Comparison of ENCODE assay signal across 21 mouse cellular contexts in the genomic region with DNA sequence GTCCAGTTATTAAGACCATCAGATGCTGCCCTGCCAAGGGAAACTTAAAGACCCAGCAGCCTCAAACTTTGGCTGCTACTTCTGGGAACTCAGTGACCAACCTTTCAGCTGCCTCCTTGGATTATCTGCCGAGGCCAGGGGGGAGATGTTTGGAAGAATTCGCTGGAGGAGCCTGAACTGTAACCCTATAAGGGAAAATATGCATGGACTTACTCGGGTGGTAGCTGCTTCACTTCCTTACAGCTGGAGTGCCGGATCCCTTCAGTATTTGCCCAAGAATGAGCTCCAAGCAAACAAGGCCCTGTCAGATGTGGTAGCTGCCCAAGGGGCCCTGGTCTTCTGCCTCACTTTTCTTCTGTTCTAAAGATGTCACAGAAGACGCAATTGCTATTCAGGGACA. TPM values are rescaled to one million over a fixed set of nuclear protein-coding genes. Genes with fewer than 3 reads are reported as not detected.
DNase-seq lines count a peak whose midpoint lies in the region; ATAC-seq and TF ChIP-seq lines count a peak whose summit lies in the region.
"Had no signal": no experiment of that assay in that cellular context is flagged by ENCODE, and none has a peak within 500 bp of the region (broad histone marks: within the 10 kb centered on the region; RNA-seq: fewer than 3 reads in every experiment).

No protein-coding gene starts in this region.

- no peak overlapping the region for H3K4me2 ChIP-seq in heart, embryonic 16.5 days (ENCODE audit: low read depth, low read length)
- no peak overlapping the region for H3K4me2 ChIP-seq in heart, embryonic 12.5 days
- H3K4me2 ChIP-seq in lung, embryonic 16.5 days (ENCODE audit: low read depth, low read length), result no peak overlapping the region
- H3K4me2 ChIP-seq: forebrain, embryonic 13.5 days; hindbrain, embryonic 15.5 days; liver, embryonic 11.5 days; midbrain, embryonic 12.5 days had no signal

- ATAC-seq in heart, embryonic 16.5 days (replicated peaks; ENCODE audit: extremely low read depth, insufficient read depth, low FRiP score), result no peak
- ATAC-seq in heart, embryonic 12.5 days (ENCODE audit: insufficient number of reproducible peaks, low FRiP score), result no peak
- no peak for ATAC-seq in lung, embryonic 16.5 days (ENCODE audit: low read depth)
- ATAC-seq: forebrain, embryonic 13.5 days had no signal

- no peaks in the 10 kb centered on the region for H3K9me3 ChIP-seq in heart, embryonic 16.5 days (replicated peaks; ENCODE audit: control insufficient read depth, low read length)
- H3K9me3 ChIP-seq in heart, embryonic 12.5 days (replicated peaks), result no peaks in the 10 kb centered on the region
- H3K9me3 ChIP-seq in lung, embryonic 16.5 days (ENCODE audit: control insufficient read depth, low read length), result no peaks in the 10 kb centered on the region
- H3K9me3 ChIP-seq: embryonic facial prominence, embryonic 10.5 days; forebrain, embryonic 13.5 days; hindbrain, embryonic 15.5 days; midbrain, embryonic 12.5 days had no signal

- WGBS in heart, embryonic 16.5 days, result 38% methylated on average over 5 of the region's 5 CpGs
- 38% methylated on average over 5 of the region's 5 CpGs for WGBS in heart, embryonic 12.5 days
- 32% methylated on average over 5 of the region's 5 CpGs for WGBS in lung, embryonic 16.5 days
- 61% methylated on average over 5 of the region's 5 CpGs for WGBS in lung, adult 2 months
- 68% methylated on average over 5 of the region's 5 CpGs for WGBS in small intestine, adult 2 months

- no peak for TF ChIP-seq POLR2A in lung, adult 2 months (IDR thresholded peaks at IDR 0.05; ENCODE audit: borderline replicate concordance, extremely low read depth, low read depth, low read length)
- TF ChIP-seq POLR2A in small intestine, adult 2 months (IDR thresholded peaks at IDR 0.05; ENCODE audit: low read depth, low read length), result no peak

- no peak overlapping the region for H3K4me3 ChIP-seq in heart, embryonic 16.5 days (ENCODE audit: low read length)
- no peak overlapping the region for H3K4me3 ChIP-seq in heart, embryonic 12.5 days
- H3K4me3 ChIP-seq in lung, embryonic 16.5 days (ENCODE audit: low read length), result no peak overlapping the region
- no peak overlapping the region for H3K4me3 ChIP-seq in lung, adult 2 months (replicated peaks; ENCODE audit: extremely low read depth, low read depth, low read length)
- H3K4me3 ChIP-seq in small intestine, adult 2 months (ENCODE audit: low read depth, low read length), result no peak overlapping the region
- H3K4me3 ChIP-seq: embryonic facial prominence, embryonic 10.5 days; forebrain, embryonic 13.5 days; hindbrain, embryonic 15.5 days; midbrain, embryonic 12.5 days had no signal

- peaks cover 5% of the 10 kb centered on the region for H3K36me3 ChIP-seq in heart, embryonic 16.5 days (ENCODE audit: control insufficient read depth, insufficient read depth)
- peaks cover 9% of the 10 kb centered on the region for H3K36me3 ChIP-seq in heart, embryonic 12.5 days
- H3K36me3 ChIP-seq in lung, embryonic 16.5 days (ENCODE audit: control insufficient read depth, insufficient read depth, low read length), result peaks cover 5% of the 10 kb centered on the region; the same call in 1 of the 2 replicates
- no peaks in the 10 kb centered on the region for H3K36me3 ChIP-seq in small intestine, adult 2 months (ENCODE audit: control insufficient read depth, insufficient read depth, low read length)

- H3K4me1 ChIP-seq in heart, embryonic 16.5 days (ENCODE audit: control insufficient read depth, insufficient read depth, low read length), result peaks cover 62% of the 10 kb centered on the region
- peaks cover 70% of the 10 kb centered on the region for H3K4me1 ChIP-seq in heart, embryonic 12.5 days (replicated peaks)
- H3K4me1 ChIP-seq in lung, embryonic 16.5 days (replicated peaks; ENCODE audit: control insufficient read depth, insufficient read depth, low read length), result peaks cover 18% of the 10 kb centered on the region
- peaks cover 5% of the 10 kb centered on the region; the same call in 1 of the 2 replicates for H3K4me1 ChIP-seq in lung, adult 2 months (ENCODE audit: control insufficient read depth, insufficient read depth, low read length)
- peaks cover 10% of the 10 kb centered on the region for H3K4me1 ChIP-seq in small intestine, adult 2 months (ENCODE audit: control insufficient read depth, insufficient read depth, insufficient read length, low read length)

- H3K9ac ChIP-seq in heart, embryonic 16.5 days (ENCODE audit: low read length), result no peak overlapping the region
- H3K9ac ChIP-seq in heart, embryonic 12.5 days, result no peak overlapping the region
- H3K9ac ChIP-seq in lung, embryonic 16.5 days (ENCODE audit: low read length), result no peak overlapping the region
- H3K9ac ChIP-seq: forebrain, embryonic 13.5 days; hindbrain, embryonic 15.5 days; midbrain, embryonic 12.5 days had no signal

- no peaks in the 10 kb centered on the region for H3K27me3 ChIP-seq in heart, embryonic 16.5 days (ENCODE audit: control insufficient read depth, insufficient read depth, low read length)
- no peaks in the 10 kb centered on the region for H3K27me3 ChIP-seq in heart, embryonic 12.5 days (replicated peaks)
- no peaks in the 10 kb centered on the region for H3K27me3 ChIP-seq in lung, embryonic 16.5 days (ENCODE audit: control insufficient read depth, insufficient read depth, low read depth, low read length)
- no peaks in the 10 kb centered on the region for H3K27me3 ChIP-seq in small intestine, adult 2 months (ENCODE audit: control insufficient read depth, insufficient read depth, low read length)
- H3K27me3 ChIP-seq: forebrain, embryonic 13.5 days; hindbrain, embryonic 15.5 days; midbrain, embryonic 12.5 days had no signal

- no peak for TF ChIP-seq CTCF in lung, adult 2 months (IDR thresholded peaks at IDR 0.05; ENCODE audit: insufficient read depth, low read length)
- TF ChIP-seq CTCF in small intestine, adult 2 months (IDR thresholded peaks at IDR 0.05; ENCODE audit: extremely low read depth, insufficient read length, insufficient replicate concordance, low read depth, low read length), result no peak

- DNase-seq in lung, adult 2 months, result no peak
- DNase-seq in right cerebral cortex, postnatal 25 days, result no peak
- no peak for DNase-seq in adrenal gland, postnatal 14 days
- DNase-seq: adrenal gland, adult 2 months; cerebellum, adult 8-10 months; gastrocnemius, postnatal 14 days; kidney, adult 18-20 months; kidney, postnatal 25 days; lung, adult 18-20 months; retina, postnatal 1 day; right cerebral cortex, postnatal 4 days; thymus, adult 18-20 months had no signal

- H3K27ac ChIP-seq in heart, embryonic 16.5 days (ENCODE audit: low read length), result peak overlapping the region; percentile 36; the same call in 1 of the 2 replicates
- H3K27ac ChIP-seq in heart, embryonic 12.5 days (ENCODE audit: poor library complexity, severe bottlenecking), result no peak overlapping the region
- peak overlapping the region; percentile 21; the same call in 1 of the 2 replicates for H3K27ac ChIP-seq in lung, embryonic 16.5 days (ENCODE audit: low read length)
- H3K27ac ChIP-seq in small intestine, adult 2 months (ENCODE audit: insufficient read depth, low read depth, low read length), result peak overlapping the region; percentile 47; the same call in 1 of the 2 replicates
- H3K27ac ChIP-seq: embryonic facial prominence, embryonic 10.5 days; forebrain, embryonic 13.5 days; hindbrain, embryonic 15.5 days; midbrain, embryonic 12.5 days had no signal

RNA-seq across cellular contexts. Expression of a gene that starts 38.2 kb away (rescaled TPM):
- 22.6 and 24.5 TPM in 2 replicates for polyA plus RNA-seq in heart, embryonic 16.5 days (2015; fragmentation: Nextera tagmentation; extraction: Ambion mirVana)
- 30.5 and 33.1 TPM in 2 replicates for polyA plus RNA-seq in heart, embryonic 12.5 days (2016; fragmentation: Nextera tagmentation; extraction: Ambion mirVana)
- polyA plus RNA-seq in lung, embryonic 16.5 days (2015; fragmentation: Nextera tagmentation; extraction: Ambion mirVana), result 19.4 and 20.8 TPM in 2 replicates
- polyA plus RNA-seq in lung, adult 2 months (2012; rRNA removed), result 13.7 and 19.7 TPM in 2 replicates
- polyA plus RNA-seq in small intestine, adult 2 months (2012; rRNA removed), result 2.3 and 3.0 TPM in 2 replicates
- total RNA-seq in adrenal gland, postnatal 14 days (2021), result 20.8 and 24.9 TPM in 2 replicates
